Mouse (Mus musculus) ovary, adult 18-20 months (tissue): Measurements from ENCODE around the gene A4galt.
A peak's percentile ranks its signal among the peaks of the same experiment; 100 is the strongest.
"Not testable (repeated sequence)": the region's sequence is repeated elsewhere in the genome, so short reads cannot be mapped to it uniquely, and the experiment has no call there.

Experiments
- DNase-seq: peaks from one replicate; pipeline ENCODE4 v3.0.0; 2022; ENCODE audit warnings: low spot score, mixed read lengths

A4galt gene

GRCm38 (mm10) chr15:83251176-83252004 lies at the start of gene A4galt:
A4galt (minus strand) TSS chr15:83251774.
- DNase-seq: peak; percentile 36

GRCm38 (mm10) chr15:83299916-83300582 lies 48.5 kb upstream of the A4galt start:
- no peak for DNase-seq

GRCm38 (mm10) chr15:83299450-83299849 lies 47.9 kb upstream of the A4galt start:
- no peak for DNase-seq

- no peak for DNase-seq
Observed at GRCm38 (mm10) chr15:83298810-83299209, 47.2 kb upstream of the A4galt start.

- DNase-seq: no peak
Observed at GRCm38 (mm10) chr15:83298313-83298712, 46.7 kb upstream of the A4galt start.

GRCm38 (mm10) chr15:83296771-83297311 lies 45.3 kb upstream of the A4galt start:
- DNase-seq: no peak

GRCm38 (mm10) chr15:83296050-83296449 lies 44.5 kb upstream of the A4galt start:
- no peak for DNase-seq

GRCm38 (mm10) chr15:83294954-83295353 lies 43.4 kb upstream of the A4galt start:
- no peak for DNase-seq

- no peak for DNase-seq
Observed at GRCm38 (mm10) chr15:83293706-83294645, 42.4 kb upstream of the A4galt start.

GRCm38 (mm10) chr15:83293144-83293543 lies 41.6 kb upstream of the A4galt start:
- DNase-seq: no peak

- no peak for DNase-seq
Observed at GRCm38 (mm10) chr15:83292261-83293056, 40.9 kb upstream of the A4galt start.

GRCm38 (mm10) chr15:83290899-83291298 lies 39.3 kb upstream of the A4galt start:
- DNase-seq: no peak

GRCm38 (mm10) chr15:83284828-83285227 lies 33.3 kb upstream of the A4galt start:
- no peak for DNase-seq

- DNase-seq: no peak
Observed at GRCm38 (mm10) chr15:83282397-83282796, 30.8 kb upstream of the A4galt start.

- DNase-seq: no peak
Observed at GRCm38 (mm10) chr15:83281303-83281702, 29.7 kb upstream of the A4galt start.

GRCm38 (mm10) chr15:83278579-83278978 lies 27.0 kb upstream of the A4galt start:
- no peak for DNase-seq

- DNase-seq: no peak
Observed at GRCm38 (mm10) chr15:83277451-83277850, 25.9 kb upstream of the A4galt start.

GRCm38 (mm10) chr15:83274237-83274636 lies 22.7 kb upstream of the A4galt start:
- DNase-seq: not testable (repeated sequence)

GRCm38 (mm10) chr15:83273017-83273416 lies 21.4 kb upstream of the A4galt start:
- DNase-seq: no peak

- DNase-seq: not testable (repeated sequence)
Observed at GRCm38 (mm10) chr15:83271221-83271620, 19.6 kb upstream of the A4galt start.

GRCm38 (mm10) chr15:83269985-83270384 lies 18.4 kb upstream of the A4galt start:
- DNase-seq: peak; percentile 45
